Mouse (Mus musculus) left cerebral cortex, postnatal 25 days (tissue): ENCODE data around the gene Rsc1a1. TPM values are rescaled to one million over a fixed set of nuclear protein-coding genes. Genes with fewer than 3 reads are reported as not detected.

Source experiments
- DNase-seq, 2 experiments: peaks; one replicate each; pipeline ENCODE4 v3.0.0; 2022; ENCODE audit warnings: low spot score in 2 of 2, mixed read lengths in 1 of 2
- intact Hi-C: fragments of 180-260 bp; cut with DNase I; formaldehyde crosslinking; loops from one replicate; pipeline ENCODE4 v1.15.1; 2025
- total RNA-seq, 2 experiments: library from RNA; stranded (reverse); gene quantifications; 2 replicates each; pipeline ENCODE4 v1.2.3; 2021

The Rsc1a1 gene
- 1 to 10 TPM in 1 of 2 experiments, under 1 TPM in 1; 0.30 to 2.4 TPM for total RNA-seq

DNA sequence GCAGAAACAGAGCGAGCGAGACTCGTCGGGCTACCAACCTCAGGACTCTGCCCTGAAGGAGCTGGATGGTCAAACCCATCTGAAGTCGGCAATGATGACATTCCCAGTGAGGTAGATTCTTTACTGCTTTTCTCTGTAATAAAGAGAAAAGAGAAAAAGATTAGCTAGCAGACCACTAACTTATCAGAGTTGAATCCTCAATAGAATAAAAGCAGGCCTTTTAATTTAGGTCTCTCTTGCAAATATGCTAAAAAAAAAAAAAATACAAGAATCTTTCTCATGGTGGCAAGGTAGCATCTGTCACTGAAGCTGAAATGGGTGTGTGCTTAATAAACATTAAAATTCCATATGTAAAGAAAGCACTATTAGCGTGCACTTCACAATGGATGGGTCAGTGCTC, at the start of gene Rsc1a1:
Gene Rsc1a1, minus strand, starts transcription at position 101 of the 400 bp plus-strand sequence.
- no peak for DNase-seq
- intact Hi-C loops = no loop called here

- no peak for DNase-seq
- intact Hi-C loops = no loop called here
Measured at GRCm38 (mm10) chr4:141735206-141735560, 49.8 kb upstream of the Rsc1a1 start.

DNA sequence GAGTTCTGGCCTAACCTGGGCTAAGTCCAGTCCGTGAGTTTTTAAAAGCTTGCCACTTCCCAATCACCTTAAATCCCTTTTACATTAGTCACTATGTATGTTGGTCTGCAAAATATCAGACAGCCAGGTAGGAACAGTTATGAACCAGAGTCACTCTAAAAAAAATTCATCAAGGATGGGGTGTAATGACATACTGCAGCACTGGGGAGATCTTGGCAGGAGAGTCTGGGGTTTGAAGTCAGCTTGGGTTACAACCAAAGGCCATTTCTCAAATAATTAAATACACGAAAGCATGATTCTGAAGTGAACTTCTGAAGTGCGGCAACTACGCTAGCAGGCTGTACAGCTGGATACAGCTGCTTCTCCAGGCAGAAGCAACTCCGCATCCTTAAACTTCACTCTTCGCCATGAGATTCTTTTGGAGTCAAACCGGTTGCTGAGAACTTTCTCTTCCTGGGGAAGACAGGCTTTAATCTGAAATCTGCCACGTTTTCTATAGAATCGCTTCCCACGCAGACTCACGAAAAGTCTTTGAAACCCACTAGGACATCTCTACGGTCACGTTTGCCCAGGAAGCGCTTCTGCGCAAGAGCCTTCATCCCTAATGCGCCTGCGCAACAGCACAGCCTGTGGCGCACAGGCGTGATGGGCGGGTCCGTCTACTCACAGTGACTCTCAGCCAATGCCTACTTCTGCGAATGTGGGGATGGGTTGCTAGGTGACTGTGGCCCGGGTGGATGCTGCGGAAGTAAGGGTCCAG, 49.2 kb upstream of the Rsc1a1 start:
- peak; percentile 94 to 98 for DNase-seq
- intact Hi-C loops = no loop called here

DNA sequence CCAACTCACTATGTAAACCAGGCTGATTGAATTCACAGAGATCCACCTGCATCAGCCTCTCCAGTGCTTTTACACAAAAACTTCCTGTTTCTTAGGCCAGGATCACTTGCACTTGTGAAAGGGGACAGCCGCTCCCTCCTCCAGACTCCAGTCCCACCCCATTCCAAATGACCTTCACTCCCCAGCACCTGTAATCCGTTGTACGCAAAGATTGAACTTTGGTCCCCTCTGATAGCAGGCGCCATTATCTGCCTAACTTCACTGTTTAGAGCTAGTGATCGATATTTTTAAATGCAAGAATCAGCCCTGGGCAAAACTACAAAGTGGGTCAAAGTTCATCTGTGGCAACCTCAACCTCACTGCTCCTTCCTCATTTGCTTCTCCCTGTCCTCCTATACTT, 46.4 kb upstream of the Rsc1a1 start:
- intact Hi-C loops = no loop called here
- DNase-seq = no peak

GRCm38 (mm10) chr4:141730401-141730800, 45.0 kb upstream of the Rsc1a1 start:
- DNase-seq = peak; percentile 33 to 75
- intact Hi-C loops = no loop called here

GRCm38 (mm10) chr4:141729266-141729665, 43.9 kb upstream of the Rsc1a1 start:
- intact Hi-C loops = no loop called here
- no peak for DNase-seq

DNA sequence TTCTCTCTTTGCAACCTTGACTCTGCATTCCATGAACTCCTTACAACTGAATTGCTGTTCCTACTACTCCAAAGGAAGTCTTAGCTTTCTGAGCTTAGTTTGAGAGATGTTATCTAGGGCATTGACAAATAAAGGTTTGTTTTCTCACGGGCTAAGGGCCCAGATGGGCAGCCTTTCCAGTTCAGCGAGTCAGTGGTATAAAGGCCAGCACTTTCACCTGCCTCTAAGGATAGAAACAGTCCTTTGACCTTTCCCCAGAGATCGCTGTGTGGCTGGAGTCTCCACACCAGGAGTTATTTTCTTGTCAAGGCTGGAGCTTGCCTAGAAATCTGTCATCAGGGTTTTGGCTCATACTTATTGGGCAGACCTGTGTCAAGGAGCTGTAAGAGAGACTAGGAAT, 40.3 kb upstream of the Rsc1a1 start:
- intact Hi-C loops = no loop called here
- DNase-seq = no peak

DNA sequence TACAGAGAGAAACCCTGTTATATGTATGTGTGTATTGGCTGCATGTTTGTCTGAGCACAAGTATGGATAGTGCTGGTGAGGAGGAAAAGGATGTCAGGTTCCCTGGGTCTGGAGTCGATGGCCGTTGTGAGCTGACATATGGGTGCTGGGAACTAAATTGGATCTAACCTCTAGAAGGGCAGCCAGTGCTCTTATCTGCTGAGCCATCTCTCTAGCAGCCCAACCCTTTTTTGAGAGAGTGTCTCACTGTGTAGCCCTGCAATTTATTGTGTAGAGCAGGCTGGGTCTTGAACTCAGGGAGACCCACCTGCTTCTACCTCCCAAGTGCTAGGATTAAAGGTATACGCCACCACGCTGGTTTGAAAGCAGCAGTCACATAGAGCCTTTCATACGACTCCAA, 39.9 kb upstream of the Rsc1a1 start:
- intact Hi-C loops = no loop called here
- DNase-seq = no peak

DNA sequence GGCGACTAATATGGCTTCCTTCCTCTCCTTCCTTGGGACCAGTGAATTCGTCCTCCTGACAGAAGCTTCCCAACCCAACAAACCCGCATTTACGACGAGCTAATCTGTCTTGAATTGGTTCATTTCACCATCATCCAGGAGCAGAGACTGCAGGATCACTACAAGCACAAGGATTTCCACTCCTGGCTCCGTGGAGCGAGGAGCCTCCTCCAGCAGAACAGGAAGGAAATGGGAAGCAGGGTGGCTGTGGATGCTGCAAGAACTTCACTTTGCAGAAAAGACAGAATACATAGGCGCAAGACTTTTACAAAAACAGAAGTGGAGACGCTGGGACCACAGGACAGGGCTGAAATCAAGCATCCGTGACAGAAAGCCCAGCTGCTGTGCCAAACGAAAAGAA, 39.2 kb upstream of the Rsc1a1 start:
- no peak for DNase-seq
- intact Hi-C loops = no loop called here

DNA sequence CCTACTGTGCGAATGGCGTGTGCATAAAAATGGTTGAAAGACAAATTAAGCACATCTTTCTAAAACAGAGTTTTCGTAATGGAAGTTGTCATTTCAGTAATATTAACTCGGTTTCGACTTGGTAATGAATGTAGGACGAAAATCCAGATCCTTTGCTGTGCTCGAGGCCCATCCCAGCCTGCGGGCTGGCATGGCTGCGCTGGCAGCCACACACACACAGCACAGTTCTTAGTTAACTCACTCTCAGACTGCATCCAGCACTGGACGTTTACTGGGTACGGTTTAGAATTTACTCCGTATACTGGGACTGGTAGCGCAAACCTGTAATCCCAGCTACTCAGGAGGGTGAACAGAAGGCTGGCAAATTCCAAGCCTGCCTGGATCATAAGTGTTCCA, 38.3 kb upstream of the Rsc1a1 start:
- intact Hi-C loops = loop anchor here (2.0 kb wide), 1 partner anchor 67 kb away; the partner anchor contains the start of gene Dnajc16
- DNase-seq = no peak

DNA sequence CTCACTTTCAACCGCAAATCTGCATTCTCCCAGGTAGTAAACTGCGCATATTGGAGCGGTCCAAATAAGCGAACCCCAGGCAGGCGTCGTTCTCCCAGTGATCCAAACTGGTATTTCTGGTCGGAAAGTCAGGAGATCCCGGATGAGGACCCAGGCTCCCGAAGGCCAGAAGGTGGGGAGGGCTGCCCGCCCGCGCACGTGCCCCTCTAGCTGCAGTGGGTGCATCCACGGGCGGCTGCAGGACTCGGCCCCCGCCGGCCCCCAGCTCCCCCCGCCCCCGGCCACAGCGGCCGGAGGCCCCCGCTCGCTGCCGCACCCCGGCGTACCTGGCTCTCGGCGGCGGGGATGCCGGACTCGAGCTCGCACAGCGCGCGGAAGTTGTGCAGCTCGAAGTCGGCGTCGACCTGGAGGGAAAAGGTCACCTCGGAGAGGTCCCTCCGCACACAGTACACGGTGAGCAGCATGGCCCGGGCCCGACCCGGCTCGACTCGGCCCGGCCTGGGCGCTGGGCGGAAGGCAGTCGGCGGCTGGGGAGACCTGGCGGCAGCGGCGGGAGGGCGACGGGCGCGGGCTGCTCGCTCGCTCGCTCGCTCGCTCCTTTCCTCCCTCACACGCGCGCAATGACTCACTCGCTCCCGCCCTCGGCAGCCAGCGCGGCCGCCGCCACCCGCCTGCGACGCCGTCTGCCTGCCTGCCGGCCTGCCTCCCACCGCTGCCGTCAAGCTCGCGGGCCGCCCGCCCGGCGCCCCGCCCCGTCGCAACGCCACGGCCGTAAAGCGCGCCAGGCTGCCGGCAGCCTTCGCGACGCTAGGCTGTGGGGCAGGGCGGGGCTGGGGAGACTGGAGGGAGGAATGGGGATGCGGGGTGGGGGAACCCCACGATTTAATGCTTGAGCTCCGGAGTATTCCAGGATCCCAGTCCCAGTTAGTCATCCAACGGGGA, 37.6 kb upstream of the Rsc1a1 start, which contains the start of gene Ddi2:
Gene Ddi2, minus strand, starts transcription at position 689 of the 942 bp plus-strand sequence.
- DNase-seq = peak; percentile 94
- intact Hi-C loops = loop anchor here (2.0 kb wide), 1 partner anchor 68 kb away; the partner anchor contains the start of gene Dnajc16

DNA sequence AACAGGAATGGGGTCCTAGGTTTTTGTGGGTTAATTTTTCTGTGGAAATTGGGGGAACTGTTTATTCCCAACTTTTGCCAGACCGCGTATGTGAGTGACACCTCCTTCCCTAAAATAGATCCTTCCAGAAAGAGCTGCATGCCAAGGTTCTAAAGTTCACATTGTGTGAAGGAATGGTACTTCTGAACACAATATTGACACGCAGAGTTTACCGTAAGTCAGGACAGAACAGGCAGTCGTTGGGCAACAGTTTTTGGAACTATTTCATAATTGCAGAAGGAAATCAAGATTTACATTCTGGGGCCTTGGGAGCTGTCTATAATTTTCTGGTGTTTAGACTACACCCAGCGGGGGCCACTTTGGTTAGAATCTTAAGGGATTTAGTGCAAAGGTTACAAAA, 36.6 kb upstream of the Rsc1a1 start:
- intact Hi-C loops = loop anchor here (2.0 kb wide), 1 partner anchor 69 kb away; the partner anchor contains the start of gene Dnajc16

DNA sequence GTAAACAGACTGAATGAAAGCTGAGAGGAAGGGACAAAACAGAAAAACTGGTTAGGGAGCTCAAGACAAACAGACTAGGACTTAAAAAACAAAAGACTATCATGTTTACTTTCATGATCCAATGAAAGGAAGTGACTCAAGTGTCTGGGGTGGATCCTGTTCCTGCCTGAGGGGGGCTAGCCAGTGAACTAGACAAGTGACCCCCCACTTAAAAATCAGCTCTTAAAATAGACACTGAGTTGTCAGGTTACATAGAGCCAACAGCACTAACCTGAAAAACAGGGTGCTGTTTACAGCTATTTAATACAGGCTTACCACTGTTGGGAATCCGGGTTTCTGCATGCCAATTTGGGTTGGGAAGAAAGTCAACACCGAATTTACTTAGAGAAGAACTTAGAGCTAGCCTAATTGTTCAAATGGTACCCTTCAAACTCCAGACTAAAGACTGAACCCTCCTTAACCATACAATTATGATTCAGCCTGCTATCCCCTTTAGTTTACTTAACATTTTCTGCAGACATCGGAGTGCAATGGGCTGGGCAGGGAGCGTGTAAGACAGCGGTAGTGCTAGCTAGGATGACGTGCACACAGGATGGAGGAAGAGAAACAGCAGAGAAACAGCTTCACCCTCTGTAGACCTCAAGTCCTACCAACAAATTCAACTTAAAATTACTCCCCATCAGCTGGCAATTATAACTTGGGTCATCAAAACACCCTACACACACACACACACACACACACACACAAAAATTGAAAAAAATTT, 35.5 kb upstream of the Rsc1a1 start:
- intact Hi-C loops = no loop called here
- no peak for DNase-seq

More for the DNA sequence above, 36.6 kb upstream of the Rsc1a1 start:
- DNase-seq = no peak

DNA sequence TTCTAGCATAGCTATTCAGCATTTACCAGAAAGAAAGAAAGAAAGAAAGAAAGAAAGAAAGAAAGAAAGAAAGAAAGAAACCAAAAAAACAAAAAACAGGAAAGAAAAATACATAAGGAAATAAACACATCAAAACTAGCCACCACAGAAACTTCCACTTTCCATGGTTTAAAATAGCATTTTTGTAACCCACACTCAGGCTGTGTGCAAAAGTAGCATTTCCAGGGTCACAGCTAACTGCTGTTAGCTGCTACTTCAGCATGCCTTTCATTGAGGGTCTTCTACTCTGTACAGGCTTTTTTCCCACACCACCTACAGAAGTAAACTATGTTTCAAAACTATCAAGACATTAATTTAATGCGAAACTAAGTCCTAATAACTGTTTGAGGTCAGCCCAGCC, 33.9 kb upstream of the Rsc1a1 start:
- intact Hi-C loops = no loop called here
- DNase-seq = no peak

DNA sequence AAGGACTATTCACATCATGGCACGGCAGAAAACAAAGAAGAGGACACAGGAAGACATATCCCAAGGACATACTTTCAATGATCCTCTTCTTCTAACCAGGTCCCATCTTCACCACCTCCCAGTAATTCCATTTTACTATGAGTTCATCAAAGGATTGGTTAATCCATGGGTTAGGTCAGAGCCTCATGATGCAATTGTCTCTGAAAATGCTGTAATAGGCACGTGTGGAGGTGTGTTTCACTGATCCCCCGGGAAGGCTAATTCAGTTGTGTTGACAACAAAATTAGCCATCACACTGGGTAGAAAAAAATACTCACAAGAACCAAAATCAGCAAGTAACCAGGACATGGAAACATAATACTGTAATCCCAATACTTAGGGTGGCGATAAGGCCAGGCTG, 32.2 kb upstream of the Rsc1a1 start:
- no peak for DNase-seq
- intact Hi-C loops = no loop called here

GRCm38 (mm10) chr4:141715027-141715426, 29.6 kb upstream of the Rsc1a1 start:
- DNase-seq = no peak
- intact Hi-C loops = no loop called here

DNA sequence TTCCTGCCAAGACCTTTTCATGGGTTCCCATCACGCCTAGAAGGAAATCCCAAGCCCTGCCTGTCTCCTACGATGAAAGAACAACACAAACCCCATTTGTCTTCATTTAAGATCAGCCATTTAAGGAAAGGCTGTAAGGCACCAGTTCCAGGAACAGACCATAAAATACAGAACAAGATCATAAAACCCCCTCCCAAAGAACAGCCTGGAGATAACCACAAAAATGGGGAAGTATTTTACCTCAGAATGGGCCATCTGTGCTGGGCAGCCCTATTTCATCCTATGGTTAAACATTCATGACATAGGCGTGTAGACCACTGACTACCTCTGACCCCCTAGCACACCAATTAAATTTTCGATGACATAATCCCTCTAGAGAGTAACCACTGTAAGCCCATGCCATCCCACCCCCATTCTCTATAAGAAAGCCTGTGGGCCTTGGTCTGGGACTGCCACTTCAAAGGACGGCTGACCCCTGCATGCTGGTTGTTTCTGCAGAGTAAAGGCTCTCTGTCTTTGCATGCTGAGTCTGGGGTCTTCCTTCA, 28.3 kb upstream of the Rsc1a1 start:
- intact Hi-C loops = no loop called here
- DNase-seq = no peak

- intact Hi-C loops = no loop called here
- peak in 1 of 2 experiments; percentile 80 for DNase-seq
Measured at GRCm38 (mm10) chr4:141711250-141711649, 25.9 kb upstream of the Rsc1a1 start.

- intact Hi-C loops = no loop called here
- no peak for DNase-seq
Measured at GRCm38 (mm10) chr4:141708971-141709370, 23.6 kb upstream of the Rsc1a1 start.
